Mouse (Mus musculus) stomach, embryonic 14.5 days (tissue): ENCODE data around the gene Pigb. TPM values are rescaled to one million over a fixed set of nuclear protein-coding genes. Genes with fewer than 3 reads are reported as not detected.

Source experiments
- ATAC-seq: fragments of 200-750 bp; cut with Nextera tagmentation; 2 replicates; pipeline ENCODE4 v1.8.0; 2017; ENCODE audit warnings: low read depth, moderate TSS enrichment; ENCODE audit not compliant: insufficient number of reproducible peaks, insufficient read depth, low FRiP score
- H3K27ac ChIP-seq: fragments of 300-500 bp; sonication (generic); 2 replicates; pipeline ENCODE4 v1.5.1; 2014; ENCODE audit warnings: mild to moderate bottlenecking, low read length, moderate library complexity, mixed read lengths
- H3K27me3 ChIP-seq: fragments of 300-500 bp; sonication (generic); 2 replicates; pipeline ENCODE4 v1.6.1; 2014; ENCODE audit warnings: low read length, control low read depth, mixed read lengths; ENCODE audit not compliant: control insufficient read depth, insufficient read depth
- H3K36me3 ChIP-seq: fragments of 300-500 bp; sonication (generic); 2 replicates; pipeline ENCODE4 v1.6.1; 2014; ENCODE audit warnings: mild to moderate bottlenecking, control low read depth, low read length, moderate library complexity, mixed read lengths; ENCODE audit not compliant: control insufficient read depth, insufficient read depth
- H3K4me1 ChIP-seq: fragments of 300-500 bp; sonication (generic); 2 replicates; pipeline ENCODE4 v1.6.1; 2014; ENCODE audit warnings: low read length, control low read depth, mixed read lengths; ENCODE audit not compliant: control insufficient read depth, insufficient read depth
- H3K4me2 ChIP-seq: fragments of 300-500 bp; sonication (generic); replicated peaks from 2 replicates; pipeline ENCODE4 v1.6.1; 2014; ENCODE audit warnings: low read depth, low read length, control low read depth
- H3K4me3 ChIP-seq: fragments of 300-500 bp; sonication (generic); 2 replicates; pipeline ENCODE4 v1.5.1; 2014; ENCODE audit warnings: low read depth, low read length, control low read depth
- H3K9ac ChIP-seq: fragments of 300-500 bp; sonication (generic); replicated peaks from 2 replicates; pipeline ENCODE4 v1.6.1; 2014; ENCODE audit warnings: low read depth, mild to moderate bottlenecking, control low read depth, low read length, moderate library complexity, mixed read lengths
- H3K9me3 ChIP-seq: fragments of 300-500 bp; sonication (generic); 2 replicates; pipeline ENCODE4 v1.6.1; 2016; ENCODE audit warnings: low read depth, low read length, control low read depth; ENCODE audit not compliant: control insufficient read depth
- WGBS: fragments of 180-500 bp; shearing (Covaris S2); extraction: QIAGEN DNeasy Blood & Tissue Kit; methylation state at CpG from one replicate; pipeline ENCODE4 v1.1.7; 2014; 5-methylcytosine and 5-hydroxymethylcytosine counted together
- polyA plus RNA-seq: library from polyadenylated mRNA; unstranded; fragments of >200 nt; fragmentation: Nextera tagmentation; extraction: Ambion mirVana; gene quantifications from 2 replicates; pipeline ENCODE4 v1.2.1, GENCODE M21; 2014

Gene Pigb
- polyA plus RNA-seq, 1 experiment from 2014 or later, result 20.0 TPM

- no peak for ATAC-seq
- no peak overlapping the region for H3K27ac ChIP-seq
- H3K27me3 ChIP-seq, result no peaks in the 10 kb centered on the region
- no peak overlapping the region for H3K4me3 ChIP-seq
- peaks cover 10% of the 10 kb centered on the region; the same call in 1 of the 2 replicates for H3K4me1 ChIP-seq
- H3K4me2 ChIP-seq, result no peak overlapping the region
- H3K9ac ChIP-seq, result no peak overlapping the region
- H3K36me3 ChIP-seq, result no peaks in the 10 kb centered on the region
- WGBS, result 70% methylated on average over 2 of the region's 2 CpGs
- no peaks in the 10 kb centered on the region for H3K9me3 ChIP-seq
These were observed 57.1 kb downstream of the Pigb start for GRCm38 (mm10) chr9:72983066-72983465.

GRCm38 (mm10) chr9:72975242-72975641 lies 64.9 kb downstream of the Pigb start:
- H3K9ac ChIP-seq, result no peak overlapping the region
- WGBS, result 88% methylated on average over 1 of the region's 1 CpGs
- H3K27ac ChIP-seq, result no peak overlapping the region
- H3K9me3 ChIP-seq, result no peaks in the 10 kb centered on the region
- H3K27me3 ChIP-seq, result no peaks in the 10 kb centered on the region
- H3K36me3 ChIP-seq, result no peaks in the 10 kb centered on the region
- no peak for ATAC-seq
- H3K4me2 ChIP-seq, result no peak overlapping the region
- no peak overlapping the region for H3K4me3 ChIP-seq
- no peaks in the 10 kb centered on the region for H3K4me1 ChIP-seq

GRCm38 (mm10) chr9:72974734-72975133 lies 65.4 kb downstream of the Pigb start:
- H3K36me3 ChIP-seq, result no peaks in the 10 kb centered on the region
- no peak overlapping the region for H3K27ac ChIP-seq
- 89% methylated on average over 5 of the region's 5 CpGs for WGBS
- H3K27me3 ChIP-seq, result no peaks in the 10 kb centered on the region
- H3K9ac ChIP-seq, result no peak overlapping the region
- no peak overlapping the region for H3K4me3 ChIP-seq
- no peak for ATAC-seq
- no peak overlapping the region for H3K4me2 ChIP-seq
- no peaks in the 10 kb centered on the region for H3K4me1 ChIP-seq
- no peaks in the 10 kb centered on the region for H3K9me3 ChIP-seq

GRCm38 (mm10) chr9:72972984-72973383 lies 67.2 kb downstream of the Pigb start:
- ATAC-seq, result no peak
- Histone ChIP-seq H3K27ac (no peak overlapping the region), H3K36me3 (no peaks in the 10 kb centered on the region)

GRCm38 (mm10) chr9:72972435-72972834 lies 67.7 kb downstream of the Pigb start:
- no peak for ATAC-seq
- no peak overlapping the region for H3K4me2 ChIP-seq
- H3K4me3 ChIP-seq, result no peak overlapping the region
- H3K9me3 ChIP-seq, result no peaks in the 10 kb centered on the region
- H3K4me1 ChIP-seq, result no peaks in the 10 kb centered on the region
- no peaks in the 10 kb centered on the region for H3K36me3 ChIP-seq
- 84% methylated on average over 5 of the region's 5 CpGs for WGBS
- H3K27me3 ChIP-seq, result no peaks in the 10 kb centered on the region
- no peak overlapping the region for H3K9ac ChIP-seq
- no peak overlapping the region for H3K27ac ChIP-seq

More at GRCm38 (mm10) chr9:72972984-72973383, 67.2 kb downstream of the Pigb start:
- no peaks in the 10 kb centered on the region for H3K4me1 ChIP-seq
- no peak overlapping the region for H3K4me2 ChIP-seq
- no peak overlapping the region for H3K9ac ChIP-seq
- no peaks in the 10 kb centered on the region for H3K9me3 ChIP-seq
- H3K27me3 ChIP-seq, result no peaks in the 10 kb centered on the region
- no peak overlapping the region for H3K4me3 ChIP-seq

- no peaks in the 10 kb centered on the region for H3K4me1 ChIP-seq
- H3K9ac ChIP-seq, result no peak overlapping the region
- no peaks in the 10 kb centered on the region for H3K9me3 ChIP-seq
- no peak for ATAC-seq
- H3K36me3 ChIP-seq, result no peaks in the 10 kb centered on the region
- no peak overlapping the region for H3K4me3 ChIP-seq
- no peaks in the 10 kb centered on the region for H3K27me3 ChIP-seq
- no peak overlapping the region for H3K4me2 ChIP-seq
- 70% methylated on average over 7 of the region's 7 CpGs for WGBS
- no peak overlapping the region for H3K27ac ChIP-seq
These were observed 70.3 kb downstream of the Pigb start for GRCm38 (mm10) chr9:72969874-72970273.

GRCm38 (mm10) chr9:72968349-72969061 lies 71.7 kb downstream of the Pigb start:
- 0 out of 2 replicates have a peak, but pooled peaks have one; percentile 14 for ATAC-seq
- Histone ChIP-seq H3K36me3 (no peaks in the 10 kb centered on the region), H3K4me3 (no peak overlapping the region), H3K27me3 (no peaks in the 10 kb centered on the region), H3K9me3 (no peaks in the 10 kb centered on the region), H3K4me2 (no peak overlapping the region), H3K27ac (no peak overlapping the region), H3K9ac (no peak overlapping the region), H3K4me1 (no peaks in the 10 kb centered on the region)
- 28% methylated on average over 11 of the region's 11 CpGs for WGBS

- Histone ChIP-seq H3K9me3 (no peaks in the 10 kb centered on the region), H3K27me3 (no peaks in the 10 kb centered on the region), H3K4me1 (no peaks in the 10 kb centered on the region), H3K36me3 (no peaks in the 10 kb centered on the region), H3K27ac (no peak overlapping the region), H3K4me2 (no peak overlapping the region), H3K9ac (no peak overlapping the region), H3K4me3 (no peak overlapping the region)
- ATAC-seq, result no peak
- 76% methylated on average over 15 of the region's 15 CpGs for WGBS
These were observed 78.2 kb downstream of the Pigb start for GRCm38 (mm10) chr9:72961959-72962358.

GRCm38 (mm10) chr9:72961346-72961745 lies 78.8 kb downstream of the Pigb start:
- H3K36me3 ChIP-seq, result no peaks in the 10 kb centered on the region
- no peak overlapping the region for H3K27ac ChIP-seq
- H3K27me3 ChIP-seq, result no peaks in the 10 kb centered on the region
- H3K4me1 ChIP-seq, result no peaks in the 10 kb centered on the region
- H3K9me3 ChIP-seq, result no peaks in the 10 kb centered on the region
- no peak overlapping the region for H3K4me3 ChIP-seq
- ATAC-seq, result no peak
- no peak overlapping the region for H3K4me2 ChIP-seq
- WGBS, result 63% methylated on average over 8 of the region's 8 CpGs
- H3K9ac ChIP-seq, result no peak overlapping the region
